Mouse (Mus musculus) heart, embryonic 11.5 days (tissue): ENCODE measurements around the gene Olfr1093. TPM values are rescaled to one million over a fixed set of nuclear protein-coding genes. Genes with fewer than 3 reads are reported as not detected.

ENCODE experiments used
- ATAC-seq: fragments of 200-750 bp; cut with Nextera tagmentation; replicated peaks from 2 replicates; pipeline ENCODE4 v1.8.0; 2017; ENCODE audit warnings: moderate library complexity; ENCODE audit not compliant: insufficient number of reproducible peaks, low FRiP score, low TSS enrichment
- H3K27ac ChIP-seq: fragments of 300-500 bp; sonication (generic); 2 replicates; pipeline ENCODE4 v1.5.1; 2014; ENCODE audit warnings: mild to moderate bottlenecking, low read depth, low read length
- H3K27me3 ChIP-seq: fragments of 300-500 bp; sonication (generic); 2 replicates; pipeline ENCODE4 v1.6.1; 2014; ENCODE audit warnings: mild to moderate bottlenecking, low read length, mixed read lengths; ENCODE audit not compliant: control insufficient read depth, insufficient read depth
- H3K36me3 ChIP-seq: fragments of 300-500 bp; sonication (generic); 2 replicates; pipeline ENCODE4 v1.6.1; 2014; ENCODE audit warnings: mild to moderate bottlenecking, low read length, moderate library complexity, mixed read lengths; ENCODE audit not compliant: control insufficient read depth, insufficient read depth
- H3K4me1 ChIP-seq: fragments of 300-500 bp; sonication (generic); 2 replicates; pipeline ENCODE4 v1.6.1; 2014; ENCODE audit warnings: low read length; ENCODE audit not compliant: control insufficient read depth, insufficient read depth
- H3K4me2 ChIP-seq: fragments of 300-500 bp; sonication (generic); 2 replicates; pipeline ENCODE4 v1.6.1; 2014; ENCODE audit warnings: mild to moderate bottlenecking, moderate library complexity
- H3K4me3 ChIP-seq: fragments of 300-500 bp; sonication (generic); 2 replicates; pipeline ENCODE4 v1.5.1; 2014; ENCODE audit warnings: low read depth, low read length
- H3K9ac ChIP-seq: fragments of 300-500 bp; sonication (generic); 2 replicates; pipeline ENCODE4 v1.6.1; 2014; ENCODE audit warnings: mild to moderate bottlenecking, low read depth, low read length, moderate library complexity
- H3K9me3 ChIP-seq: fragments of 300-500 bp; sonication (generic); replicated peaks from 2 replicates; pipeline ENCODE4 v1.6.1; 2016; ENCODE audit warnings: low read length; ENCODE audit not compliant: control insufficient read depth
- WGBS: fragments of 180-500 bp; shearing (Covaris S2); extraction: QIAGEN DNeasy Blood & Tissue Kit; methylation state at CpG from one replicate; pipeline ENCODE4 v1.1.7; 2014; ENCODE audit not compliant: insufficient replicate concordance; 5-methylcytosine and 5-hydroxymethylcytosine counted together
- polyA plus RNA-seq: library from polyadenylated mRNA; unstranded; fragments of >200 nt; fragmentation: Nextera tagmentation; extraction: Ambion mirVana; gene quantifications from 2 replicates; pipeline ENCODE4 v1.2.1, GENCODE M21; 2014

Gene Olfr1093
- polyA plus RNA-seq: not detected in 2 replicates

DNA sequence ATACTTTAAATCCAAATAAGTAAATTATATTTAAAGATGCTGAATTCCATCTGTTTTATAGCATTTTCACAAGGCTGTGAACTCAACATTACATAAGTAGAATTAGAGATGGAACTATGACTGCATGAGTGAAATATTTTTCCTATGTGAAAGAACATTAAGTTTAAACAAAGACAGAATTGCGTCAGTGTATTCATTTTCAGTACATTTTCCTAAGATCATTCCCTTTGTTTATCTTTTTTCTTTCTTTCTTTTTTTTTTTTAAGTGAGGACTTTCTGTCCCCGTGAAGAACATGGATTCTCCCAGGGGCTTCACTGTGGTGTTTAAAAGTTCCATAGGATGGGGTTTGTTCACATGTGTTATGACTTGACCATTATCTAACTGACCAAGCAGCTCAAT is at the start of gene Olfr1093:
Gene Olfr1093, plus strand, starts transcription at position 301 of the 400 bp plus-strand sequence.
- Histone ChIP-seq H3K27me3 (no peaks in the 10 kb centered on the region), H3K9ac (no peak within 1 kb of the TSS), H3K36me3 (no peaks in the 10 kb centered on the region), H3K27ac (no peak within 1 kb of the TSS), H3K9me3 (no peaks in the 10 kb centered on the region), H3K4me2 (no peak within 1 kb of the TSS), H3K4me3 (no peak within 1 kb of the TSS), H3K4me1 (no peaks in the 10 kb centered on the region)
- WGBS: 85% methylated on average over 2 of the region's 2 CpGs
- no peak for ATAC-seq

DNA sequence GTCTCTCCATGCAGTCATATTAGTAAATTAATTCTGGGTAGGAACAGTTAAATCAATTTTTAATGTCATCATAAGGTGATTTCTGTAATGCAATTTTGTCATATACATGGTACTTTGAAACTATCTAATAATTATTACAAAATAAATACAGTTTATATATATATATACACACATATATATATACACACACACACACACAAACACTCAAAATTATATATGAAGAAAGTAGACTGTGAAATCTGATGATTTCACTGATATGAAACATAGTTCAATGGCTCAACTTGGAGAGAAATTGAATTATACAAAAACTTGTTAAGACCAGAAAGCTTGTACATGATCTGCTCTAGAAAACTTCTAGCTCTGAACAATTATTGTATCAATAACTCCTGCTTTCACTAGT is 48.7 kb upstream of the Olfr1093 start, which contains the start of gene Olfr1089:
Gene Olfr1089, minus strand, starts transcription at position 101 of the 400 bp plus-strand sequence.
- no peak within 1 kb of the TSS for H3K4me3 ChIP-seq
- no peaks in the 10 kb centered on the region for H3K36me3 ChIP-seq
- no peaks in the 10 kb centered on the region for H3K9me3 ChIP-seq
- no peak within 1 kb of the TSS for H3K4me2 ChIP-seq
- H3K27me3 ChIP-seq: no peaks in the 10 kb centered on the region
- ATAC-seq: no peak
- H3K4me1 ChIP-seq: no peaks in the 10 kb centered on the region
- H3K27ac ChIP-seq: no peak within 1 kb of the TSS
- H3K9ac ChIP-seq: no peak within 1 kb of the TSS

DNA sequence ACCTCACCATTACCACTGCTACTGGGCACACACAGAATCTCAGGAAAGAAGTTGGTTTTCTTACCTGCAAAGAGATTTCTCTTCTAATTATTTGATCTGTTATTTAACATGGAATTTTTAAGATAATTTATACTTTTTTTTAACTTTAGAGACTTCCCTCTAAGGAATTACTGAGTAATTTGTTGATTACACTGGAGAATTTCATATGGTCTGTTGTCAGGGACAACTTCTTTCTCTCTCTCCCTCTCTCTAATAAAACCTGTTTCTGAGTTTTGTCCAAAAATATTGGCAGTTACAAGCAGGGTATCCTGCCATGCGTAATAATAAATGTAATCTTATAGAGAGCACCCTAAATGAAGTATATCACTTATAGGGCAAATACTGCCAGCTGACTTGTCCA is 23.4 kb upstream of the Olfr1093 start, which contains the start of gene Olfr1090:
Gene Olfr1090, minus strand, starts transcription at position 101 of the 400 bp plus-strand sequence.
- Histone ChIP-seq H3K27me3 (no peaks in the 10 kb centered on the region), H3K9ac (no peak within 1 kb of the TSS), H3K4me1 (no peaks in the 10 kb centered on the region), H3K27ac (no peak within 1 kb of the TSS), H3K4me3 (no peak within 1 kb of the TSS), H3K4me2 (no peak within 1 kb of the TSS), H3K9me3 (no peaks in the 10 kb centered on the region), H3K36me3 (no peaks in the 10 kb centered on the region)
- no peak for ATAC-seq
- 81% methylated on average over 1 of the region's 1 CpGs for WGBS

DNA sequence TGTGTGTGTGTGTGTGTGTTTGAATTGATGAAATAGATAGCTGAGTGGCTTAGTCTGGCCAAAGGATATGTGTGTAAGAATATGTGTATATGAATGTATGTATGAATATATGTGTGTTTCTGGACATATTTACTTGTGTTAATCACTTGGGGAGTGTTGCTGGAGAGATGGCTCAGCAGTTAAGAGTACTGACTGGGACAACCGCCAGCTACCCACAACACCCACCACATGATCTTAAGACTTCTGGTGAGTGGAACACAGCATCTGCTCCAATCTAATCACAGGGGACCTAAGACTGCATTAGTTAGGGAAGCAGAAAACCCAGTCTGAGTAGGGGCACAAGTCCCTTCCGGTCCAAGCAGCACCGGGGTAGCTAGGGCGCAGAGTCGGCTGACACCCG is 21.2 kb upstream of the Olfr1093 start:
- ATAC-seq: no peak
- H3K4me3 ChIP-seq: no peak overlapping the region
- no peak overlapping the region for H3K4me2 ChIP-seq
- WGBS: 92% methylated on average over 6 of the region's 6 CpGs
- H3K36me3 ChIP-seq: no peaks in the 10 kb centered on the region
- no peak overlapping the region for H3K27ac ChIP-seq
- H3K9me3 ChIP-seq: no peaks in the 10 kb centered on the region
- H3K4me1 ChIP-seq: no peaks in the 10 kb centered on the region
- no peak overlapping the region for H3K9ac ChIP-seq
- no peaks in the 10 kb centered on the region for H3K27me3 ChIP-seq

DNA sequence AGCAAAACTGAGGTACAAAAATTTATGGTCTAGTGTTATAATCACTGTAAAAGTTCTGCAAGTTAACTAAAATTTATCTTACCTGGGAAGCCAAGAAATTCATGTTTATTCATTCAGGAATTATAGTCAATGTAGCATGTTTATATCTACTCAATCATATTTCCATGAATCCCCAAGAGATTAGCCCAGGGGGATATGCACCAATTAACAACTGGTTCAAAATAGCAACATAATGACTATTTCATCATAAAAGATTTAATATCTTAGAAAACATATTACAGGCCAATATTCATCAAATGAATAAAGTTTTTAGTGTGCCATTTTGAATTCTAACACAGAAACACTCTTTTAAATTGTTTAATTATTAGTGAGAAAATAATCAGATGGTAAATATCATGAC is 27.6 kb downstream of the Olfr1093 start, which contains the start of gene Olfr141:
Gene Olfr141, minus strand, starts transcription at position 101 of the 400 bp plus-strand sequence.
- Histone ChIP-seq H3K4me3 (no peak within 1 kb of the TSS), H3K4me1 (no peaks in the 10 kb centered on the region), H3K27ac (no peak within 1 kb of the TSS), H3K36me3 (no peaks in the 10 kb centered on the region), H3K9ac (no peak within 1 kb of the TSS), H3K4me2 (no peak within 1 kb of the TSS), H3K9me3 (no peaks in the 10 kb centered on the region), H3K27me3 (no peaks in the 10 kb centered on the region)
- ATAC-seq: no peak

DNA sequence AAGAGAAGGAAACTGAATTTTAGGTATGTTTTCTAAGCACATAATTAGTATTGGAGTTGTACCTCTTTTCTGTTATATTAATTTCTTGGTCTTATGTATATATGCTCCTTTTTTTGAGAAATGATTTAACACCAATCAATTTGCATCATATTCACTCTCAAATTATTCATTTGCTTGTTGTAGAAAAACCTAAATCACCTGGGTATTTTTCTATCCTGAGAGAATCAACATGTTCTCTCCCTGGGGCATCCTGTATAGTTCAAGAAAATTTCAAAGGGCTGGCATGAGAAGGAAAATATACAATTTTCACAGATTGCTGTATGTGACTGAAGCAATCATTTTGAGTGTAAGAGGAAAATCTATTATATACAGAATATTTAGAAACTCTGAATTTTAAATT is 42.1 kb downstream of the Olfr1093 start, which contains the start of gene Olfr1094:
Gene Olfr1094, plus strand, starts transcription at position 301 of the 400 bp plus-strand sequence.
- ATAC-seq: no peak
- Histone ChIP-seq H3K4me1 (no peaks in the 10 kb centered on the region), H3K27me3 (no peaks in the 10 kb centered on the region), H3K36me3 (no peaks in the 10 kb centered on the region), H3K27ac (no peak within 1 kb of the TSS), H3K9ac (no peak within 1 kb of the TSS), H3K4me3 (no peak within 1 kb of the TSS), H3K9me3 (no peaks in the 10 kb centered on the region), H3K4me2 (no peak within 1 kb of the TSS)

Other genes with a start within 250 kb of the Olfr1093 start
- not detected in 2 replicates for gene Olfr1079, start 240.0 kb upstream of the Olfr1093 start, polyA plus RNA-seq
- gene Olfr1080, start 224.2 kb upstream of the Olfr1093 start, polyA plus RNA-seq: not detected in 2 replicates
- gene Olfr1082, start 183.5 kb upstream of the Olfr1093 start, polyA plus RNA-seq: not detected in 2 replicates
- not detected in 2 replicates for gene Olfr1084, start 142.8 kb upstream of the Olfr1093 start, polyA plus RNA-seq
- gene Olfr1085, start 120.5 kb upstream of the Olfr1093 start, polyA plus RNA-seq: not detected in 2 replicates
- not detected in 2 replicates for gene Olfr1086, start 102.4 kb upstream of the Olfr1093 start, polyA plus RNA-seq
- not detected in 2 replicates for gene Olfr1087, start 84.1 kb upstream of the Olfr1093 start, polyA plus RNA-seq
- not detected in 2 replicates for gene Olfr1089, start 48.8 kb upstream of the Olfr1093 start, polyA plus RNA-seq
- not detected in 2 replicates for gene Olfr1090, start 23.5 kb upstream of the Olfr1093 start, polyA plus RNA-seq
- not detected in 2 replicates for gene Olfr141, start 27.5 kb downstream of the Olfr1093 start, polyA plus RNA-seq
- gene Olfr1094, start 42.2 kb downstream of the Olfr1093 start, polyA plus RNA-seq: not detected in 2 replicates
- not detected in 2 replicates for gene Olfr1095, start 69.2 kb downstream of the Olfr1093 start, polyA plus RNA-seq
- not detected in 2 replicates for gene Gm13723, start 92.3 kb downstream of the Olfr1093 start, polyA plus RNA-seq
- not detected in 2 replicates for gene Olfr1097, start 109.7 kb downstream of the Olfr1093 start, polyA plus RNA-seq
- gene Olfr1098, start 142.1 kb downstream of the Olfr1093 start, polyA plus RNA-seq: not detected in 2 replicates
- not detected in 2 replicates for gene Olfr1099, start 178.2 kb downstream of the Olfr1093 start, polyA plus RNA-seq
- not detected in 2 replicates for gene Olfr1100, start 197.5 kb downstream of the Olfr1093 start, polyA plus RNA-seq
- not detected in 2 replicates for gene Olfr1101, start 208.7 kb downstream of the Olfr1093 start, polyA plus RNA-seq
- not detected in 2 replicates for gene Olfr1102, start 215.9 kb downstream of the Olfr1093 start, polyA plus RNA-seq
- not detected in 2 replicates for gene Olfr1104, start 244.6 kb downstream of the Olfr1093 start, polyA plus RNA-seq